In the genomic region with DNA sequence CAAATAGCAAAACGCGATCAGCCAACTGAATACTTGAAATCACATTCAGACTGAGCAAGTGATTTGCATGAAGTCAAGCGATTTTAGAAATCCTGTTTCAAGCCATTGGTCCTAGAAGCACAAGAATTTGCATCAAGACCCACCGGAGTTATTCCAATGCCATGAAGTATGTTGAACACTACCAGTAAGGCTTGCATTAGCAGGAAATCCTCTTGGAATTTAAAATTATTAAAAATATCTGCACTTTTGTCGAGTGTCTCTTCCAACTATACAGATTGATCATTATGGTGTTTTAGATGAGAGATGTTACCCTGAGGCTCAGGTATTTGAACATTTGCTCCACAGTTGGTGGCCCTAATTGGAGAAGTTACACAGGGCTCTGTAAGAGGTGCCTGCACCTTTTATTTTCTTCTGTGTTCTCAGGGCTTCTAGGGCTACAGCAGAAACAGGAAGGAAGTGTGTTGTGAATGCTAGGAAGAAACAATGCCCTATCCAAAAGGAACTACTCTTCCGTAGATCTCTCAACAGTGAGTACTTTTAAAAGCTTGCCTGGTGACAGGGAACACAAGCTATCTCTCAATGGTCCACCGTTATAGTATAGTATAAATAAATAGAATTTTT, we compare ENCODE assay signal across 16 mouse cellular contexts. TPM values are rescaled to one million over a fixed set of nuclear protein-coding genes. Genes with fewer than 3 reads are reported as not detected.
DNase-seq lines count a peak whose midpoint lies in the region; ATAC-seq and TF ChIP-seq lines count a peak whose summit lies in the region.
"Had no signal": no experiment of that assay in that cellular context is flagged by ENCODE, and none has a peak within 500 bp of the region (broad histone marks: within the 10 kb centered on the region; RNA-seq: fewer than 3 reads in every experiment).

No protein-coding gene starts in this region.

- H3K9ac ChIP-seq in heart, postnatal 0 days (replicated peaks; ENCODE audit: low read depth, low read length): no peak overlapping the region
- H3K9ac ChIP-seq in lung, embryonic 14.5 days: no peak overlapping the region
- H3K9ac ChIP-seq: forebrain, embryonic 12.5 days; neural tube, embryonic 13.5 days had no signal

- H3K27ac ChIP-seq in heart, postnatal 0 days (ENCODE audit: low read depth): peak overlapping the region; percentile 66
- peak overlapping the region; percentile 30 for H3K27ac ChIP-seq in lung, embryonic 14.5 days (ENCODE audit: low read depth)
- H3K27ac ChIP-seq: forebrain, embryonic 12.5 days had no signal

- TF ChIP-seq CTCF in heart, postnatal 0 days (IDR thresholded peaks at IDR 0.05; ENCODE audit: low read depth): no peak
- TF ChIP-seq CTCF in lung, embryonic 14.5 days (IDR thresholded peaks at IDR 0.05; ENCODE audit: low read depth): no peak

- 0 out of 2 replicates have a peak, but pooled peaks cover 6% of the 10 kb centered on the region for H3K9me3 ChIP-seq in heart, postnatal 0 days (replicated peaks; ENCODE audit: control insufficient read depth, low read length)
- peaks cover 4% of the 10 kb centered on the region; the same call in 1 of the 2 replicates for H3K9me3 ChIP-seq in lung, embryonic 14.5 days (ENCODE audit: low read depth, low read length)
- H3K9me3 ChIP-seq: forebrain, embryonic 12.5 days; neural tube, embryonic 13.5 days had no signal

- ATAC-seq in heart, postnatal 0 days (ENCODE audit: insufficient read depth, low read depth): no peak
- no peak for ATAC-seq in lung, embryonic 14.5 days (ENCODE audit: insufficient read depth)
- ATAC-seq in granulocyte monocyte progenitor cell, adult 5-6 weeks (replicated peaks; ENCODE audit: poor library complexity, severe bottlenecking): peak; percentile 53
- ATAC-seq: hindbrain, embryonic 16.5 days had no signal

- no peaks in the 10 kb centered on the region for H3K27me3 ChIP-seq in heart, postnatal 0 days (ENCODE audit: control insufficient read depth, insufficient read depth, low read length)
- no peaks in the 10 kb centered on the region for H3K27me3 ChIP-seq in lung, embryonic 14.5 days (ENCODE audit: insufficient read depth, low read length)
- H3K27me3 ChIP-seq: forebrain, embryonic 12.5 days; neural tube, embryonic 13.5 days had no signal

- TF ChIP-seq EP300 in heart, postnatal 0 days (IDR thresholded peaks at IDR 0.05; ENCODE audit: low read depth): no peak

- no peaks in the 10 kb centered on the region for H3K4me1 ChIP-seq in heart, postnatal 0 days (ENCODE audit: control insufficient read depth, insufficient read depth)
- H3K4me1 ChIP-seq in lung, embryonic 14.5 days (ENCODE audit: insufficient read depth): no peaks in the 10 kb centered on the region
- H3K4me1 ChIP-seq: forebrain, embryonic 12.5 days; neural tube, embryonic 13.5 days had no signal

- intact Hi-C loops in heart, postnatal 10 days (cut with DNase I): loop anchor here (2.0 kb wide), 1 partner anchor 15 kb away; a partner anchor contains a TSS

- 68% methylated on average over 7 of the region's 7 CpGs for WGBS in heart, postnatal 0 days
- WGBS in lung, embryonic 14.5 days: 73% methylated on average over 7 of the region's 7 CpGs

- no peak overlapping the region for H3K4me2 ChIP-seq in heart, postnatal 0 days (ENCODE audit: low read depth, low read length)
- H3K4me2 ChIP-seq in lung, embryonic 14.5 days: no peak overlapping the region
- H3K4me2 ChIP-seq: forebrain, embryonic 12.5 days; neural tube, embryonic 13.5 days had no signal

- H3K36me3 ChIP-seq in heart, postnatal 0 days (replicated peaks; ENCODE audit: control insufficient read depth, insufficient read depth, low read length): no peaks in the 10 kb centered on the region
- H3K36me3 ChIP-seq in lung, embryonic 14.5 days (ENCODE audit: insufficient read depth): no peaks in the 10 kb centered on the region
- H3K36me3 ChIP-seq: forebrain, embryonic 12.5 days; neural tube, embryonic 13.5 days had no signal

- DNase-seq in heart, postnatal 0 days (ENCODE audit: low spot score): no peak
- no peak for DNase-seq in heart, postnatal 10 days
- DNase-seq in lung, embryonic 14.5 days: peak; percentile 23
- no peak for DNase-seq in lung, postnatal 4 days
- peak; percentile 51 to 53 for DNase-seq in B cell, adult 2 months
- DNase-seq in testis, postnatal 14 days (ENCODE audit: low spot score): no peak
- DNase-seq in right cerebral cortex, adult 2 months (ENCODE audit: low spot score in 2 of 2): no peak
- DNase-seq: adrenal gland, adult 8-10 months; cerebellum, adult 9-10 months; layer of hippocampus, adult 9-11 months; spleen, adult 18-20 months; thymus, adult 2 months had no signal

- H3K4me3 ChIP-seq in heart, postnatal 0 days (ENCODE audit: low read depth, low read length): no peak overlapping the region
- H3K4me3 ChIP-seq in lung, embryonic 14.5 days (ENCODE audit: low read depth, low read length): no peak overlapping the region
- H3K4me3 ChIP-seq: forebrain, embryonic 12.5 days; neural tube, embryonic 13.5 days had no signal

RNA-seq across cellular contexts. Expression of a gene that starts 14.4 kb away (rescaled TPM):
- total RNA-seq in heart, postnatal 0 days (2014; rRNA removed; ENCODE audit: low replicate concordance): 17.2 and 19.6 TPM in 2 replicates
- polyA plus RNA-seq in heart, postnatal 0 days (2015; fragmentation: Nextera tagmentation; extraction: Ambion mirVana): 12.9 and 13.1 TPM in 2 replicates
- total RNA-seq in heart, postnatal 10 days (2021): 10 to 100 TPM; 10.5 to 12.7 TPM
- polyA plus RNA-seq in lung, embryonic 14.5 days (2014; fragmentation: Nextera tagmentation; extraction: Ambion mirVana): 23.0 and 26.9 TPM in 2 replicates
- not detected in 2 replicates for total RNA-seq in granulocyte monocyte progenitor cell, adult 5-6 weeks (2014; fragmentation: Nextera tagmentation)
- 0.26 TPM in 1 of 2 replicates, not detected in the other for total RNA-seq in granulocyte monocyte progenitor cell, adult 5-6 weeks (2017)

RNA-seq across cellular contexts. Expression of a gene that starts 32.5 kb away (rescaled TPM):
- total RNA-seq in heart, postnatal 0 days (2014; rRNA removed; ENCODE audit: low replicate concordance): 48.9 and 56.0 TPM in 2 replicates
- polyA plus RNA-seq in heart, postnatal 0 days (2015; fragmentation: Nextera tagmentation; extraction: Ambion mirVana): 40.3 and 41.9 TPM in 2 replicates
- total RNA-seq in heart, postnatal 10 days (2021): 10 to 100 TPM; 32.0 to 37.0 TPM
- 73.2 and 76.7 TPM in 2 replicates for polyA plus RNA-seq in lung, embryonic 14.5 days (2014; fragmentation: Nextera tagmentation; extraction: Ambion mirVana)
- total RNA-seq in granulocyte monocyte progenitor cell, adult 5-6 weeks (2014; fragmentation: Nextera tagmentation): 31.2 and 47.8 TPM in 2 replicates
- 46.3 and 61.3 TPM in 2 replicates for total RNA-seq in granulocyte monocyte progenitor cell, adult 5-6 weeks (2017)

RNA-seq across cellular contexts. Expression of a gene that starts 35.3 kb away (rescaled TPM):
- total RNA-seq in heart, postnatal 0 days (2014; rRNA removed; ENCODE audit: low replicate concordance): 0.15 and 0.70 TPM in 2 replicates
- 0.70 and 1.2 TPM in 2 replicates for polyA plus RNA-seq in heart, postnatal 0 days (2015; fragmentation: Nextera tagmentation; extraction: Ambion mirVana)
- total RNA-seq in heart, postnatal 10 days (2021): under 1 TPM; 0.96 to 0.99 TPM
- 0.82 and 1.2 TPM in 2 replicates for polyA plus RNA-seq in lung, embryonic 14.5 days (2014; fragmentation: Nextera tagmentation; extraction: Ambion mirVana)
- total RNA-seq in granulocyte monocyte progenitor cell, adult 5-6 weeks (2014; fragmentation: Nextera tagmentation): 1.8 TPM in 1 of 2 replicates, not detected in the other
- 0.46 and 1.0 TPM in 2 replicates for total RNA-seq in granulocyte monocyte progenitor cell, adult 5-6 weeks (2017)
- polyA plus RNA-seq: forebrain, embryonic 12.5 days; hindbrain, embryonic 16.5 days had no signal

RNA-seq across cellular contexts. Expression of a gene that starts 59.0 kb away (rescaled TPM):
- total RNA-seq in heart, postnatal 0 days (2014; rRNA removed; ENCODE audit: low replicate concordance): not detected in 2 replicates
- polyA plus RNA-seq in heart, postnatal 0 days (2015; fragmentation: Nextera tagmentation; extraction: Ambion mirVana): not detected in 2 replicates
- 10 to 100 TPM in 1 of 2 experiments, 1 to 10 TPM in 1; 8.9 to 10.7 TPM for total RNA-seq in heart, postnatal 10 days (2021)
- polyA plus RNA-seq in lung, embryonic 14.5 days (2014; fragmentation: Nextera tagmentation; extraction: Ambion mirVana): 0.61 and 0.66 TPM in 2 replicates
- total RNA-seq in granulocyte monocyte progenitor cell, adult 5-6 weeks (2014; fragmentation: Nextera tagmentation): 3.5 and 8.0 TPM in 2 replicates
- total RNA-seq in granulocyte monocyte progenitor cell, adult 5-6 weeks (2017): 13.4 and 14.1 TPM in 2 replicates
- polyA plus RNA-seq: hindbrain, embryonic 16.5 days; neural tube, embryonic 13.5 days had no signal

Comparison
In these comparisons a context has a peak if more than half of its experiments do, and no peak if none do; other contexts are left out.
1. DNase-seq: peak in lung, embryonic 14.5 days (single experiment) and B cell, adult 2 months (2 of 2); none in heart, postnatal 0 days (single experiment), heart, postnatal 10 days (0 of 2), lung, postnatal 4 days (0 of 2), testis, postnatal 14 days (single experiment) and right cerebral cortex, adult 2 months (0 of 2).
2. RNA of a gene that starts 14.4 kb away (total RNA-seq): 17.2 to 19.6 TPM in heart, postnatal 0 days and 10.5 to 12.7 TPM in heart, postnatal 10 days; 0.26 TPM in granulocyte monocyte progenitor cell, adult 5-6 weeks; every median in the first group is over 4 times any median in the second.